Mouse (Mus musculus) layer of hippocampus, adult 18-20 months (tissue): ENCODE data around the gene Psmd11. TPM values are rescaled to one million over a fixed set of nuclear protein-coding genes. Genes with fewer than 3 reads are reported as not detected.
"Not testable (repeated sequence)": the region's sequence is repeated elsewhere in the genome, so short reads cannot be mapped to it uniquely, and the experiment has no call there.

Source experiments
- DNase-seq, 2 experiments: peaks; one replicate each; pipeline ENCODE4 v3.0.0; 2022; ENCODE audit warnings: low spot score in 2 of 2
- total RNA-seq, 2 experiments: library from RNA; stranded (reverse); gene quantifications; 2 replicates each; pipeline ENCODE4 v1.2.3; 2021

Gene Psmd11
- total RNA-seq, 2 experiments from 2014 or later, result 98.8 to 106 TPM

- DNase-seq, result not testable (repeated sequence)
Measured at GRCm38 (mm10) chr11:80426029-80426813, 2.2 kb upstream of the Psmd11 start.

- peak; percentile 27 to 46 for DNase-seq
Measured at GRCm38 (mm10) chr11:80429009-80429475, 627 bp downstream of the Psmd11 start.

- no peak for DNase-seq
Measured at GRCm38 (mm10) chr11:80429500-80430166, 1.2 kb downstream of the Psmd11 start.

GRCm38 (mm10) chr11:80430366-80430910 is 2.0 kb downstream of the Psmd11 start:
- DNase-seq, result no peak

- DNase-seq, result no peak
Measured at GRCm38 (mm10) chr11:80446916-80447315, 18.5 kb downstream of the Psmd11 start.

- DNase-seq, result no peak
Measured at GRCm38 (mm10) chr11:80449859-80450258, 21.4 kb downstream of the Psmd11 start.

- no peak for DNase-seq
Measured at GRCm38 (mm10) chr11:80452242-80452641, 23.8 kb downstream of the Psmd11 start.

GRCm38 (mm10) chr11:80453198-80453597 is 24.8 kb downstream of the Psmd11 start:
- DNase-seq, result no peak

- DNase-seq, result not testable (repeated sequence)
Measured at GRCm38 (mm10) chr11:80463605-80464130, 35.3 kb downstream of the Psmd11 start.

GRCm38 (mm10) chr11:80471836-80472605 is 43.6 kb downstream of the Psmd11 start:
- DNase-seq, result peak in 1 of 2 experiments; percentile 61

GRCm38 (mm10) chr11:80474175-80474691 is 45.8 kb downstream of the Psmd11 start:
- peak; percentile 45 to 66 for DNase-seq

- DNase-seq, result no peak
Measured at GRCm38 (mm10) chr11:80474846-80475245, 46.4 kb downstream of the Psmd11 start.

GRCm38 (mm10) chr11:80475544-80475943 is 47.1 kb downstream of the Psmd11 start:
- peak in 1 of 2 experiments; percentile 2 for DNase-seq

GRCm38 (mm10) chr11:80476222-80477189 is 48.1 kb downstream of the Psmd11 start, which contains the start of gene Cdk5r1:
Gene Cdk5r1 (plus strand): TSS chr11:80477023.
- peak; percentile 87 to 93 for DNase-seq

GRCm38 (mm10) chr11:80477341-80478199 is 49.2 kb downstream of the Psmd11 start:
- peak in 1 of 2 experiments; percentile 44 for DNase-seq

- DNase-seq, result peak in 1 of 2 experiments; percentile 33
Measured at GRCm38 (mm10) chr11:80478694-80479412, 50.4 kb downstream of the Psmd11 start.

GRCm38 (mm10) chr11:80479425-80479824 is 51.0 kb downstream of the Psmd11 start:
- DNase-seq, result peak in 1 of 2 experiments; percentile 46
